12 mouse cellular contexts compared by ENCODE assay signal in the genomic region with DNA sequence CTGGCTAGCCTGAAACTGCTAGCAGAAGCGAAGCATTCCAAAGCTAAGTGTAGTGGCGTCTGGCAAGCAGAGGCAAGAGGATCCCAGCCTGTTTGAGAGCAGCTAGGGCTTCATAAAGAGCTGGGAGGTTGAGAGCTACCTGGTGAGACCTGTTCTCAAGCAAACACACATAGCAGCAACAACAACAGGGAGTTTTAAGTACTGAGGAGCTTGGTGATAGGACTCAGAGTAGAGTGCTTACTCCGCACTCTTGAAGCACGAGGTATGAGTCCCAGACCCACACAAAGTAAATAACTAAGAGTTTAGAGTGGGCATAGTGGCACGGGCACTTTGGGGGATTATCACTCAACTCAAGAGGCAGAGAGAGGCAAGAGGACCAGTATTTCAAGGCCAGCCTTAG. TPM values are rescaled to one million over a fixed set of nuclear protein-coding genes. Genes with fewer than 3 reads are reported as not detected.
DNase-seq lines count a peak whose midpoint lies in the region; ATAC-seq and TF ChIP-seq lines count a peak whose summit lies in the region.
"Had no signal": no experiment of that assay in that cellular context is flagged by ENCODE, and none has a peak within 500 bp of the region (broad histone marks: within the 10 kb centered on the region; RNA-seq: fewer than 3 reads in every experiment).

No protein-coding gene starts in this region.

- DNase-seq in heart, adult 9 months (ENCODE audit: low spot score in 2 of 2) = no peak
- no peak for DNase-seq in neural tube, embryonic 10.5 days (ENCODE audit: extremely low spot score, low spot score)
- peak; percentile 46 for DNase-seq in lung, adult 2 months
- DNase-seq in stomach, postnatal 0 days (ENCODE audit: low spot score) = no peak
- DNase-seq in Muller cell, postnatal 12 days (ENCODE audit: inconsistent ontology term) = no peak
- DNase-seq in midbrain, embryonic 11.5 days (ENCODE audit: low spot score, missing footprints) = no peak
- DNase-seq: cerebellum, postnatal 25 days; kidney, adult 11 months; retina, postnatal 1 day had no signal

- no peak overlapping the region for H3K4me3 ChIP-seq in heart, embryonic 12.5 days
- H3K4me3 ChIP-seq in neural tube, embryonic 13.5 days = no peak overlapping the region
- H3K4me3 ChIP-seq in lung, adult 2 months (replicated peaks; ENCODE audit: extremely low read depth, low read depth, low read length) = no peak overlapping the region
- no peak overlapping the region for H3K4me3 ChIP-seq in stomach, postnatal 0 days (ENCODE audit: low read depth, low read length)
- no peak overlapping the region for H3K4me3 ChIP-seq in midbrain, embryonic 11.5 days (ENCODE audit: low read depth, low read length)

- H3K9me3 ChIP-seq in heart, embryonic 12.5 days (replicated peaks) = no peaks in the 10 kb centered on the region
- no peaks in the 10 kb centered on the region for H3K9me3 ChIP-seq in neural tube, embryonic 13.5 days
- H3K9me3 ChIP-seq in stomach, postnatal 0 days (ENCODE audit: control insufficient read depth, low read length) = no peaks in the 10 kb centered on the region
- H3K9me3 ChIP-seq in midbrain, embryonic 11.5 days (ENCODE audit: control insufficient read depth, low read length) = no peaks in the 10 kb centered on the region

- TF ChIP-seq POLR2A in lung, adult 2 months (IDR thresholded peaks at IDR 0.05; ENCODE audit: borderline replicate concordance, extremely low read depth, low read depth, low read length) = no peak

- 68% methylated on average over 5 of the region's 5 CpGs for WGBS in heart, embryonic 12.5 days
- WGBS in neural tube, embryonic 13.5 days = 64% methylated on average over 5 of the region's 5 CpGs
- 67% methylated on average over 5 of the region's 5 CpGs for WGBS in lung, adult 2 months
- WGBS in stomach, postnatal 0 days = 52% methylated on average over 5 of the region's 5 CpGs
- WGBS in midbrain, embryonic 11.5 days = 85% methylated on average over 5 of the region's 5 CpGs

- H3K36me3 ChIP-seq in heart, embryonic 12.5 days = no peaks in the 10 kb centered on the region
- H3K36me3 ChIP-seq in neural tube, embryonic 13.5 days = peaks cover 3% of the 10 kb centered on the region; the same call in 1 of the 2 replicates
- H3K36me3 ChIP-seq in stomach, postnatal 0 days (ENCODE audit: control insufficient read depth, insufficient read depth, low read length) = peaks cover 4% of the 10 kb centered on the region; the same call in 1 of the 2 replicates
- no peaks in the 10 kb centered on the region for H3K36me3 ChIP-seq in midbrain, embryonic 11.5 days (ENCODE audit: control insufficient read depth, insufficient read depth, low read length)

- no peak for TF ChIP-seq CTCF in lung, adult 2 months (IDR thresholded peaks at IDR 0.05; ENCODE audit: insufficient read depth, low read length)
- no peak for TF ChIP-seq CTCF in stomach, postnatal 0 days (IDR thresholded peaks at IDR 0.05; ENCODE audit: low read depth)

- H3K4me1 ChIP-seq in heart, embryonic 12.5 days (replicated peaks) = peaks cover 19% of the 10 kb centered on the region
- H3K4me1 ChIP-seq in neural tube, embryonic 13.5 days (replicated peaks) = peaks cover 38% of the 10 kb centered on the region
- H3K4me1 ChIP-seq in lung, adult 2 months (ENCODE audit: control insufficient read depth, insufficient read depth, low read length) = peaks cover 14% of the 10 kb centered on the region
- peaks cover 12% of the 10 kb centered on the region; the same call in 1 of the 2 replicates for H3K4me1 ChIP-seq in stomach, postnatal 0 days (replicated peaks; ENCODE audit: control insufficient read depth, insufficient read depth)
- no peaks in the 10 kb centered on the region for H3K4me1 ChIP-seq in midbrain, embryonic 11.5 days (ENCODE audit: control insufficient read depth, insufficient read depth, low read length)

- H3K9ac ChIP-seq in heart, embryonic 12.5 days = no peak overlapping the region
- H3K9ac ChIP-seq in neural tube, embryonic 13.5 days = no peak overlapping the region
- no peak overlapping the region for H3K9ac ChIP-seq in stomach, postnatal 0 days (ENCODE audit: low read length)
- H3K9ac ChIP-seq in midbrain, embryonic 11.5 days (ENCODE audit: low read length) = no peak overlapping the region
- H3K9ac ChIP-seq: liver, embryonic 14.5 days had no signal

- peak overlapping the region; percentile 50 for H3K4me2 ChIP-seq in heart, embryonic 12.5 days
- H3K4me2 ChIP-seq in neural tube, embryonic 13.5 days = no peak overlapping the region
- H3K4me2 ChIP-seq in stomach, postnatal 0 days (replicated peaks; ENCODE audit: low read depth) = peak overlapping the region; percentile 14; the same call in 1 of the 2 replicates
- H3K4me2 ChIP-seq in midbrain, embryonic 11.5 days = no peak overlapping the region

- no peak for ATAC-seq in heart, embryonic 12.5 days (ENCODE audit: insufficient number of reproducible peaks, low FRiP score)
- no peak for ATAC-seq in neural tube, embryonic 13.5 days (ENCODE audit: low read depth)
- ATAC-seq in stomach, postnatal 0 days (ENCODE audit: low FRiP score, low TSS enrichment) = no peak
- no peak for ATAC-seq in midbrain, embryonic 11.5 days (ENCODE audit: low FRiP score)

- peak overlapping the region; percentile 49 for H3K27ac ChIP-seq in heart, embryonic 12.5 days (ENCODE audit: poor library complexity, severe bottlenecking)
- H3K27ac ChIP-seq in neural tube, embryonic 13.5 days (replicated peaks) = 0 out of 2 replicates have a peak overlapping the region, but pooled peaks have one; percentile 56
- H3K27ac ChIP-seq in stomach, postnatal 0 days (replicated peaks) = peak overlapping the region; percentile 96
- no peak overlapping the region for H3K27ac ChIP-seq in midbrain, embryonic 11.5 days (ENCODE audit: low read depth, low read length)
- H3K27ac ChIP-seq: liver, embryonic 14.5 days had no signal

- H3K27me3 ChIP-seq in heart, embryonic 12.5 days (replicated peaks) = no peaks in the 10 kb centered on the region
- H3K27me3 ChIP-seq in neural tube, embryonic 13.5 days = no peaks in the 10 kb centered on the region
- no peaks in the 10 kb centered on the region for H3K27me3 ChIP-seq in stomach, postnatal 0 days (ENCODE audit: control insufficient read depth, insufficient read depth, low read length)
- no peaks in the 10 kb centered on the region for H3K27me3 ChIP-seq in midbrain, embryonic 11.5 days (ENCODE audit: control insufficient read depth, insufficient read depth, low read length)

- no peak for TF ChIP-seq EP300 in stomach, postnatal 0 days (optimal IDR thresholded peaks at IDR 0.05)

RNA-seq across cellular contexts. Expression of a gene that starts 56.0 kb away (rescaled TPM):
- 3.7 and 4.6 TPM in 2 replicates for polyA plus RNA-seq in heart, embryonic 12.5 days (2016; fragmentation: Nextera tagmentation; extraction: Ambion mirVana)
- polyA plus RNA-seq in neural tube, embryonic 13.5 days (2015; fragmentation: Nextera tagmentation; extraction: Ambion mirVana) = 2.7 and 2.8 TPM in 2 replicates
- 7.0 and 7.2 TPM in 2 replicates for polyA plus RNA-seq in lung, adult 2 months (2012; rRNA removed)
- 3.3 and 3.5 TPM in 2 replicates for polyA plus RNA-seq in stomach, postnatal 0 days (2015; fragmentation: Nextera tagmentation; extraction: Ambion mirVana)
- 4.6 and 4.9 TPM in 2 replicates for polyA plus RNA-seq in midbrain, embryonic 11.5 days (2014; fragmentation: Nextera tagmentation; extraction: Ambion mirVana)

Comparison
In these comparisons a context has a peak if more than half of its experiments do, and no peak if none do; other contexts are left out.
1. H3K4me2 ChIP-seq: peak in heart, embryonic 12.5 days (single experiment) and stomach, postnatal 0 days (single experiment); none in neural tube, embryonic 13.5 days (single experiment) and midbrain, embryonic 11.5 days (single experiment).